Mouse (Mus musculus) E14TG2a.4 (cell line): ENCODE measurements around the gene Gm20388.

Experiments
- H3K27me3 ChIP-seq: 2 replicates; pipeline ENCODE4 v1.6.1; 2014; ENCODE audit warnings: low read length, control low read depth; ENCODE audit not compliant: insufficient read depth
- H3K36me3 ChIP-seq: 2 replicates; pipeline ENCODE4 v1.6.1; 2014; ENCODE audit warnings: low read length, control low read depth; ENCODE audit not compliant: insufficient read depth
- H3K4me1 ChIP-seq: replicated peaks from 2 replicates; pipeline ENCODE4 v1.6.1; 2014; ENCODE audit warnings: low read depth, low read length, control low read depth
- H3K4me3 ChIP-seq: replicated peaks from 2 replicates; pipeline ENCODE4 v1.5.1; 2014; ENCODE audit warnings: mild to moderate bottlenecking, low read length
- H3K9me3 ChIP-seq: 2 replicates; pipeline ENCODE4 v1.6.1; 2014; ENCODE audit warnings: low read length, control low read depth
- CTCF ChIP-seq: conservative IDR thresholded peaks from 2 replicates; pipeline ENCODE4 v1.5.1; 2014; ENCODE audit warnings: low read length
- NANOG ChIP-seq: IDR thresholded peaks from 2 replicates; pipeline ENCODE4 v1.6.1; 2014; ENCODE audit warnings: borderline replicate concordance, low read length, mixed read lengths
- POU5F1 ChIP-seq: IDR thresholded peaks from 2 replicates; pipeline ENCODE4 v1.6.1; 2014; ENCODE audit warnings: low read length, borderline replicate concordance

Gm20388 gene

DNA sequence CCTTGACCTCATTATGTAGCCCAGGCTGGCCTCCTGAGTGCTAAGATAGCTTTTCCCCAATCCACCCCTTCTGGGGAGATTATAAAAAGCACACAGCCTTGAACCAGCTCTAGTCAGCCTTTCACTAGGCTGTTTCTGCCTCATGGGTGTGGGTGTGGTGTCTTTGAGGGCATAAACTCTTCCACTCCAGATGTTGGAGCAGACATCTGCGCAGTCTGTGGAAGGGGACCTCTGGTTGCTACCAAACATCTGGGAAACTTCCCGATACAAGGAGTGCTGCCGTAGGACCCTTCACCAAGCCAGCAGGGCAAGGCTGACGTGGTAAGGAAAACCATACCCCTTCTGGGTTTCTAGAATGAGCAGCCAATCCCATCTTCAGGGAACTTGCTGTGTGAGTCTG is 141.3 kb downstream of the Gm20388 start:
- Histone ChIP-seq H3K36me3 (no peaks in the 10 kb centered on the region), H3K9me3 (peaks cover 5% of the 10 kb centered on the region), H3K4me1 (no peaks in the 10 kb centered on the region), H3K4me3 (no peak overlapping the region), H3K27me3 (0 out of 2 replicates have a peak, but pooled peaks cover 2% of the 10 kb centered on the region)
- TF ChIP-seq POU5F1: no peak
- no peak for TF ChIP-seq NANOG
- no peak for TF ChIP-seq CTCF

DNA sequence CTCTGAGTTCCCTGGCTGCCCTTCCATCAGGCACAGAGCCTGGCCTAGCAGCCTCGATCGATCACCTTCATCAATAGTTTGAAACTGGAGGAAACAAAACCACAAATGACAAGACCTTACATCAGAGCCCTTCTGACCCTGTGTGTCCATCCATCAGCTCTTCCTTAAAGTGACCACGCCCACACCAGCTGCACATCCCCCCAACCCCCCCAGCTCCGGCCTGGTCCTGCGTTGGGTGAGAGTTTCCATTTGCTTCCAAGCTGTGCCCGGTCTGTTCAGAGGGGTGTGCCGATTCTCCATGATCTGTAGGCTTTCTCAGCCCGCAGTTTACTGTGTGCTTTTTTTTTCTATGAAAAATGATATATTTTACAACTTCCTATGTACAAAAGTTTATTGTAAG is 141.7 kb downstream of the Gm20388 start:
- H3K27me3 ChIP-seq: 0 out of 2 replicates have a peak, but pooled peaks cover 2% of the 10 kb centered on the region
- H3K9me3 ChIP-seq: peaks cover 5% of the 10 kb centered on the region
- H3K4me3 ChIP-seq: no peak overlapping the region
- H3K36me3 ChIP-seq: no peaks in the 10 kb centered on the region
- no peaks in the 10 kb centered on the region for H3K4me1 ChIP-seq
- TF ChIP-seq NANOG (no peak), POU5F1 (no peak), CTCF (no peak)

DNA sequence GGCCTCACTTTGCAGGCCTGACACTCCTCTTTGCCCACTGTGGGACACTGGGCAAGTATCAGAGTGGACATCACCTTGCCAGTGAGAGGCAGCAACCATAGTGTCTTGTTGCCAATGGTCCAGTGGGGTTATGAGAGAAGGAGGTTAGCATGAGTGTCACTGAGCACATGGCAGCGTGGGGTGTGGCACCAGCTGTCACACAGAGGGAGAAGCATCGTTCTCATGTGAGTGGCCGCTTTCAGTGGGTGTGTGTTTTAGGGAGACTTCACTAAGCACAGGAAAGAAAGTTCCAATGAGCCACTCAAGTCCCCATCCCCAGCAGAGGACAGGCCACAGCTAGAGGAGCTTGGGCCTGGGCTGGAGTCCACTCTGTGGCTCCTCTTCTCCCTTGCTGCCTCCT is 144.2 kb downstream of the Gm20388 start:
- peaks cover 5% of the 10 kb centered on the region for H3K9me3 ChIP-seq
- TF ChIP-seq NANOG (no peak), CTCF (no peak), POU5F1 (no peak)

DNA sequence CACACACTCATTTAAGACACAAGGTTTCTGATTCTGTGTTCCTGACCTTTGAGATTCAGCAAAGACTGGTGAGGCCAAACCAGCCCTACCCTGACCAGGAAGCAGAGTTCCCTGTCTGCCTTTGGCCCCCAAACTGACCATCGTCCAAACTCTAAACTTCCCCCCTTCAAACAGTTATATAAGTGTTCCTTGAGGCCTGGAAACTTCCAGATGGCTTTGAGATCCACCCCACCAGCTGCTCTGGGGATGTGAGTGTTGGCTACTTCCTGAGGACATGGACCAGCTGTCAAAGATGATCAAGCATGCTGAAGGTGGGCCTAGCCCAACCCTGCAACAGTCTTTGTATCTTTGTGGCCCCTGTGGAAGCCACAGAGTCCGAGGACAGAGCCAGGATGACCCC is 146.4 kb downstream of the Gm20388 start:
- H3K4me1 ChIP-seq: no peaks in the 10 kb centered on the region
- TF ChIP-seq CTCF: no peak
- no peak for TF ChIP-seq POU5F1
- TF ChIP-seq NANOG: no peak
- no peak overlapping the region for H3K4me3 ChIP-seq
- H3K36me3 ChIP-seq: no peaks in the 10 kb centered on the region
- peaks cover 5% of the 10 kb centered on the region for H3K9me3 ChIP-seq
- peaks cover 5% of the 10 kb centered on the region; the same call in 1 of the 2 replicates for H3K27me3 ChIP-seq

More for the DNA sequence above, 144.2 kb downstream of the Gm20388 start:
- peaks cover 5% of the 10 kb centered on the region; the same call in 1 of the 2 replicates for H3K27me3 ChIP-seq
- no peak overlapping the region for H3K4me3 ChIP-seq
- H3K36me3 ChIP-seq: no peaks in the 10 kb centered on the region
- H3K4me1 ChIP-seq: no peaks in the 10 kb centered on the region

DNA sequence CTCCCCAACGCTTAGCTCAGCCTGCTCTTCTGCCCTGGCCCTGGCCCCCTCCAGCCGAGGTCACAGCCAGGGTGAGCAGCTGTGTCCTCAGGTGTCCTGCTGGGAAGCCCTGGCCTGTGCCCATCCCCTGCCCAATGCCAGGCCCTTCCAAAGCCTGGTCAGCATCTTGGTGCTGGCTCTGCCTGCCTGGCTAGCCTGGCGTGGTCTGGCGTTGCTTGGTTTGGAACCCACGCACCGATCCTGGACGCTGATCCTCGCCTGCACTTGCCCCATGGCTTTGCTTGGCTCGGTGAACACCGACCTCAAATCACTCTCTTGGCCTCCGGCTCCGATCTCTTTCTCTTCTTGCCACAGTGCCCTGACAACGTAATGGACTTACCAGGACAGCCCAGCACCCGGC is 152.1 kb downstream of the Gm20388 start:
- peaks cover 14% of the 10 kb centered on the region for H3K27me3 ChIP-seq
- no peaks in the 10 kb centered on the region for H3K36me3 ChIP-seq
- H3K9me3 ChIP-seq: no peaks in the 10 kb centered on the region
- H3K4me1 ChIP-seq: no peaks in the 10 kb centered on the region
- no peak for TF ChIP-seq CTCF
- TF ChIP-seq NANOG: no peak
- TF ChIP-seq POU5F1: no peak
- no peak overlapping the region for H3K4me3 ChIP-seq

DNA sequence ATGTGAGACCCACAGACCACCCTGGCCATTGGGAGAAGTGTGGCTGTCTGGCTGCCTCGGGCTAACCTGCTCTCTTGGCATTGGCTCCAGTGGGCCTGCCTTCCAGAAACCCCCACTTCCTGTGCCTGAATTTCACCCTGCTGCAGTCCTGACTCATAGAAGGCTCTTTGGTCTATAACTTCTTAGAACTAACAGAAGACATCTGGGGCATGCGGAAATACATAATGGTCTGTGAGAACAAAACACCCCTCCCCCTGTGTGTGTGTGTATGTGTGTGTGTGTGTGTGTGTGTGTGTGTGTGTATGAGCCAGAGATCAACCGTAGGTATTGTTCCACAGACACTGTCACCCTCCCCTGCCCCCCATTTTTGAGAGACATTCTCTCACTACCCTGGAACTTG is 152.7 kb downstream of the Gm20388 start:
- TF ChIP-seq CTCF (no peak), NANOG (no peak), POU5F1 (no peak)
- Histone ChIP-seq H3K4me1 (no peaks in the 10 kb centered on the region), H3K27me3 (peaks cover 17% of the 10 kb centered on the region), H3K36me3 (no peaks in the 10 kb centered on the region), H3K4me3 (no peak overlapping the region), H3K9me3 (no peaks in the 10 kb centered on the region)

DNA sequence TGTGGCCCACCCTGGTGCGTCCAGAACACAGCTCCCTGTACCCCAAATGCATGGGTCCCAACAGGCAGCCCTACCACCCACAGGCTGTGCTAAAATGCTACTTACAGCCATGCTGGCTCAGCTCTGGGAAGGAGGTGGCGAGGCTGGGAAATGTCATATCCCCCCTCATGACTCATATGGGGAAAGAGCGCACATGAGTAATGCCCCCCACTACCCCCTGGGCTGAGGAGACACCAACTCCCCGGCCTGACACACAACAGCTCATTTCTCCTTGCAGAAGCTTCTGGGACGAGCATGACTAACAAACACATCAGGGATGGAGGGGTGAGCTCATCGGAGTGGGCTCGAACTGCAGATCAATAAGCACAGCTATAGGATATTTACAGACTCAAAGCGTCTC is 155.0 kb downstream of the Gm20388 start:
- H3K4me1 ChIP-seq: no peaks in the 10 kb centered on the region
- H3K4me3 ChIP-seq: no peak overlapping the region
- no peaks in the 10 kb centered on the region for H3K36me3 ChIP-seq
- no peaks in the 10 kb centered on the region for H3K9me3 ChIP-seq
- H3K27me3 ChIP-seq: peaks cover 14% of the 10 kb centered on the region; the same call in 1 of the 2 replicates
- no peak for TF ChIP-seq POU5F1

DNA sequence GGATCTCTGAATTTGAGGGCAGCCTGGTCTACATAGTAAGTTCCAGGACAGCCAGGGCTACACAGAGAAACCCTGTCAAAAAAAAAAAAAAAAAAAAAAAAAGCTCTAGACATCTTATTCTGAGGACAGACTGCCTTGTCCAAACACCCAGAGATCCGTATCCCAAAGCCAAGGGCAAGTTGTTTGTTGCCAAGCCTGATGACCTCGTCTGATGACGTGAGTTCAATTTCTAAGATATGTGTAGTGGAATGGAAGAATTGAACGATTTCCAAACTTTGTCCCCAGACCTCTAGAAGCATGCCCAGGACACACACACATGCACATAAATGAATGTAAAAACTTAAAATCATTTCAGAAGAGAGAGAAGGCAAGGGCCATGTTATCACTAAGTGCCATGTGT is 155.6 kb downstream of the Gm20388 start:
- no peaks in the 10 kb centered on the region for H3K4me1 ChIP-seq
- H3K27me3 ChIP-seq: peaks cover 14% of the 10 kb centered on the region; the same call in 1 of the 2 replicates
- TF ChIP-seq CTCF (no peak), POU5F1 (no peak), NANOG (no peak)
- no peaks in the 10 kb centered on the region for H3K9me3 ChIP-seq
- no peak overlapping the region for H3K4me3 ChIP-seq
- no peaks in the 10 kb centered on the region for H3K36me3 ChIP-seq

DNA sequence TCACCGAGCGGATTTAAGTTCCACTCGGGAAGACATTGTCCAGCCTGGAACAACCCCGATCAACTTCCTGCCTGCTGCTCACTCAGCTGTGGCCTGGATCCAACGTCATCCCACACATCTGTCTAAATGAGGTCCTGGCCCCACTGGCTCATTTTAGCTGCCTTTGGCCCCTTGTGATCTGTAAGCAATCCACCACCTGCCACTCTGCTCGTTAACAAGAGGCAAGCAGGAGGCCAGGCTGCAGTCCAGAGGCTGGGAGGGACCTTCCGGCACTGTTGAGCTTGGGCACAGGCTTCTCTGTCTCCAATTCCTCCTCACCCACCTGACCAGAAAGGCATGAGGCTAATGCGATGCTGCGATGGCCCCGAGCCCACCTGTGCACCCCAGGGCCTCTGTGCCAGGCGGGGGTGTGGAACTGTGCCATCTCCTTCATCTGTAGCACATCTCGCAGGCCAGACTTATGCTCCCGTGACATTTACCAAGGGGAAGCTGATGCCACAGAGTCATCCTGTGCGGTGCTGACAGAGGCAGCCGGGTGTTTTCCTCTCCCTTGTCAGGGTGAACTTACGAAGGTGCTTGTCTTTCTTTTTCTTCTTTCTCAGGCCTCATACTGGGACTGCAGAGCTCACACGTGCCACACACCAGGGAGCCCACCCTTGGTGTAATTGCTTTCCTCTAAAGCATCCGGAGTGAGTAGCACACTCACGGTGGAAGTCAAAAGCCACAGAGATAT is 157.5 kb downstream of the Gm20388 start:
- H3K4me3 ChIP-seq: no peak overlapping the region
- H3K27me3 ChIP-seq: peaks cover 12% of the 10 kb centered on the region; the same call in 1 of the 2 replicates
- no peaks in the 10 kb centered on the region for H3K36me3 ChIP-seq
- H3K9me3 ChIP-seq: no peaks in the 10 kb centered on the region
- TF ChIP-seq POU5F1: no peak
- TF ChIP-seq NANOG: no peak
- no peak for TF ChIP-seq CTCF
- no peaks in the 10 kb centered on the region for H3K4me1 ChIP-seq
